In genomic region chr5:132490326-132490725, GRCm38 (mm10) we compare ENCODE assay signal across 15 mouse cellular contexts. TPM values are rescaled to one million over a fixed set of nuclear protein-coding genes. Genes with fewer than 3 reads are reported as not detected.
A peak's percentile ranks its signal among the peaks of the same experiment; 100 is the strongest.
DNase-seq lines count a peak whose midpoint lies in the region; ATAC-seq and TF ChIP-seq lines count a peak whose summit lies in the region.
"Had no signal": no experiment of that assay in that cellular context is flagged by ENCODE, and none has a peak within 500 bp of the region (broad histone marks: within the 10 kb centered on the region; RNA-seq: fewer than 3 reads in every experiment).

No protein-coding gene starts in this region.

- no peak overlapping the region for H3K4me3 ChIP-seq in layer of hippocampus, adult 2 months
- H3K4me3 ChIP-seq in embryonic facial prominence, embryonic 14.5 days (ENCODE audit: low read depth, low read length): no peak overlapping the region
- H3K4me3 ChIP-seq in stomach, embryonic 15.5 days (replicated peaks): no peak overlapping the region
- H3K4me3 ChIP-seq in neural tube, embryonic 15.5 days (replicated peaks): no peak overlapping the region
- H3K4me3 ChIP-seq: neural tube, embryonic 12.5 days had no signal

- no peaks in the 10 kb centered on the region for H3K36me3 ChIP-seq in embryonic facial prominence, embryonic 14.5 days (ENCODE audit: control insufficient read depth, insufficient read depth, low read length)
- no peaks in the 10 kb centered on the region for H3K36me3 ChIP-seq in stomach, embryonic 15.5 days
- H3K36me3 ChIP-seq in neural tube, embryonic 15.5 days: no peaks in the 10 kb centered on the region
- H3K36me3 ChIP-seq: G1E; neural tube, embryonic 12.5 days had no signal

- no peak for ATAC-seq in embryonic facial prominence, embryonic 14.5 days (ENCODE audit: low read depth)
- ATAC-seq in stomach, embryonic 15.5 days (ENCODE audit: insufficient read depth, low FRiP score, low read depth): no peak
- no peak for ATAC-seq in neural tube, embryonic 15.5 days (ENCODE audit: low FRiP score)
- ATAC-seq: activated CD4-positive, CD25-positive, alpha-beta regulatory T cell, adult 4 months; liver, postnatal 0 days had no signal

- no peaks in the 10 kb centered on the region for H3K27me3 ChIP-seq in embryonic facial prominence, embryonic 14.5 days (replicated peaks; ENCODE audit: control insufficient read depth, insufficient read depth, low read length)
- H3K27me3 ChIP-seq in stomach, embryonic 15.5 days (replicated peaks): no peaks in the 10 kb centered on the region
- no peaks in the 10 kb centered on the region for H3K27me3 ChIP-seq in neural tube, embryonic 15.5 days (replicated peaks)
- H3K27me3 ChIP-seq: neural tube, embryonic 12.5 days had no signal

- TF ChIP-seq CTCF in layer of hippocampus, adult 2 months (conservative IDR thresholded peaks at IDR 0.05): no peak

- WGBS in embryonic facial prominence, embryonic 14.5 days: 77% methylated on average over 1 of the region's 1 CpGs
- WGBS in stomach, embryonic 15.5 days: 88% methylated on average over 1 of the region's 1 CpGs
- 98% methylated on average over 1 of the region's 1 CpGs for WGBS in neural tube, embryonic 15.5 days

- peak overlapping the region; percentile 72; the same call in 1 of the 2 replicates for H3K27ac ChIP-seq in layer of hippocampus, adult 2 months
- peak overlapping the region; percentile 82 for H3K27ac ChIP-seq in embryonic facial prominence, embryonic 14.5 days (replicated peaks; ENCODE audit: low read depth, low read length)
- H3K27ac ChIP-seq in stomach, embryonic 15.5 days: 0 out of 2 replicates have a peak overlapping the region, but pooled peaks have one; percentile 51
- no peak overlapping the region for H3K27ac ChIP-seq in neural tube, embryonic 15.5 days (replicated peaks)
- H3K27ac ChIP-seq: neural tube, embryonic 12.5 days had no signal

- DNase-seq in cerebellum, adult 18-20 months: peak; percentile 42 to 56
- DNase-seq in cerebellum, adult 11-12 months: no peak
- no peak for DNase-seq in layer of hippocampus, adult 2 months (ENCODE audit: low spot score in 2 of 2)
- no peak for DNase-seq in layer of hippocampus, postnatal 14 days (ENCODE audit: low spot score in 2 of 2)
- peak; percentile 40 for DNase-seq in embryonic facial prominence, embryonic 14.5 days (ENCODE audit: low spot score)
- DNase-seq in urinary bladder, postnatal 14 days (ENCODE audit: low spot score): no peak
- DNase-seq: B cell, adult 2 months; liver, postnatal 0 days; midbrain, embryonic 14.5 days; retina, postnatal 1 day had no signal

- no peak overlapping the region for H3K9ac ChIP-seq in embryonic facial prominence, embryonic 14.5 days (ENCODE audit: low read depth, low read length)
- H3K9ac ChIP-seq in stomach, embryonic 15.5 days: no peak overlapping the region
- H3K9ac ChIP-seq in neural tube, embryonic 15.5 days (replicated peaks): no peak overlapping the region
- H3K9ac ChIP-seq: liver, postnatal 0 days; neural tube, embryonic 12.5 days had no signal

- peaks cover 47% of the 10 kb centered on the region for H3K4me1 ChIP-seq in embryonic facial prominence, embryonic 14.5 days (ENCODE audit: control insufficient read depth, insufficient read depth, low read length)
- H3K4me1 ChIP-seq in stomach, embryonic 15.5 days: peaks cover 22% of the 10 kb centered on the region
- peaks cover 37% of the 10 kb centered on the region for H3K4me1 ChIP-seq in neural tube, embryonic 15.5 days

- no peaks in the 10 kb centered on the region for H3K9me3 ChIP-seq in embryonic facial prominence, embryonic 14.5 days (ENCODE audit: control insufficient read depth, low read length)
- H3K9me3 ChIP-seq in stomach, embryonic 15.5 days: no peaks in the 10 kb centered on the region
- no peaks in the 10 kb centered on the region for H3K9me3 ChIP-seq in neural tube, embryonic 15.5 days (replicated peaks)
- H3K9me3 ChIP-seq: G1E; neural tube, embryonic 12.5 days had no signal

- 0 out of 2 replicates have a peak overlapping the region, but pooled peaks have one; percentile 18 for H3K4me2 ChIP-seq in embryonic facial prominence, embryonic 14.5 days (ENCODE audit: low read depth, low read length)
- no peak overlapping the region for H3K4me2 ChIP-seq in stomach, embryonic 15.5 days
- no peak overlapping the region for H3K4me2 ChIP-seq in neural tube, embryonic 15.5 days
- H3K4me2 ChIP-seq: neural tube, embryonic 12.5 days had no signal

RNA-seq across cellular contexts. Expression of gene Auts2, which starts 52.8 kb away (rescaled TPM):
- 100 to 1,000 TPM; 157 to 188 TPM for total RNA-seq in layer of hippocampus, adult 2 months (2021)
- 100 to 1,000 TPM; 134 to 151 TPM for total RNA-seq in layer of hippocampus, postnatal 14 days (2021)
- 29.4 and 35.2 TPM in 2 replicates for polyA plus RNA-seq in embryonic facial prominence, embryonic 14.5 days (2014; fragmentation: Nextera tagmentation; extraction: Ambion mirVana)
- 25.5 and 26.2 TPM in 2 replicates for polyA plus RNA-seq in stomach, embryonic 15.5 days (2015; fragmentation: Nextera tagmentation; extraction: Ambion mirVana)
- 46.3 and 52.5 TPM in 2 replicates for polyA plus RNA-seq in neural tube, embryonic 15.5 days (2015; fragmentation: Nextera tagmentation; extraction: Ambion mirVana)

Comparison
In these comparisons a context has a peak if more than half of its experiments do, and no peak if none do; other contexts are left out.
1. DNase-seq: peak in cerebellum, adult 18-20 months (2 of 2) and embryonic facial prominence, embryonic 14.5 days (single experiment); none in cerebellum, adult 11-12 months (single experiment), layer of hippocampus, adult 2 months (0 of 2), layer of hippocampus, postnatal 14 days (0 of 2) and urinary bladder, postnatal 14 days (single experiment).